Mouse (Mus musculus) small intestine, adult 2 months (tissue): ENCODE data around the gene Fgb.

Source experiments
- CTCF ChIP-seq: fragments of 200-500 bp; IDR thresholded peaks from 2 replicates; pipeline ENCODE4 v1.5.1; 2012; ENCODE audit warnings: low read depth, mild to moderate bottlenecking, control low read depth, inconsistent platforms, low read length, moderate library complexity, mixed read lengths; ENCODE audit not compliant: insufficient replicate concordance, insufficient read length; ENCODE audit errors: extremely low read depth
- POLR2A ChIP-seq: fragments of 200-500 bp; IDR thresholded peaks from 2 replicates; pipeline ENCODE4 v1.6.1; 2012; ENCODE audit warnings: low read depth, mild to moderate bottlenecking, control low read depth, inconsistent platforms, low read length, moderate library complexity

- TF ChIP-seq CTCF = no peak
- no peak for TF ChIP-seq POLR2A
Measured at GRCm38 (mm10) chr3:83068869-83069268, 19.2 kb upstream of the Fgb start.
